Mouse (Mus musculus): Measurements from ENCODE around the gene Gm20532. TPM values are rescaled to one million over a fixed set of nuclear protein-coding genes. Genes with fewer than 3 reads are reported as not detected.
A peak's percentile ranks its signal among the peaks of the same experiment; 100 is the strongest.

Gm20532 gene
- polyA plus RNA-seq, 1 experiment from 2014 or later: not detected

DNA sequence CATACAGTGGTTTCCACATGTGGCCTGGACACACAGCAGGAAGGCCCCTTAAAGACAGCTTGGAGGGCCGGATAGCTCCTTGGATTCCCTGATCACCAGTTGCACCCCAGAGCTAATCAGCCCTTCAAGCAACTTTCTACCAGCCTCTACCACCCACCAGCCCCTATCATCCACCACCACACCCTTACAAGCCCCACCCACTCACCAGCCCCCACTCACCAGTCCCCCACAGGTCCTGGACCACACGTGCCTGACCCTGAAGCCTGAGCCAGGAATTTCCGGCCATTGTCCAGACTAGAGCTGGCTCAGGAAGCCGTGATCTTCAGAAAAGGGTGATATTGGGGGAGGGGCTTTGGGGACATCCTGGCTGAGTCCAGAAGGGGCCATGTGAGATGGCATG is 10.6 kb upstream of the Gm20532 start:
- Histone ChIP-seq H3K4me2 (ENCODE audit: low read depth) (no peak overlapping the region), H3K36me3 (ENCODE audit: control insufficient read depth, insufficient read depth, low read length) (no peaks in the 10 kb centered on the region), H3K27me3 (ENCODE audit: control insufficient read depth, insufficient read depth, low read length) (no peaks in the 10 kb centered on the region), H3K4me1 (ENCODE audit: control insufficient read depth, insufficient read depth, low read length) (peaks cover 18% of the 10 kb centered on the region; the same call in 1 of the 2 replicates), H3K9ac (ENCODE audit: low read length) (no peak overlapping the region), H3K4me3 (ENCODE audit: low read depth, low read length) (no peak overlapping the region), H3K27ac (ENCODE audit: low read depth, low read length) (peak overlapping the region; percentile 11; the same call in 1 of the 2 replicates), H3K9me3 (ENCODE audit: control insufficient read depth, low read length) (no peaks in the 10 kb centered on the region)
- DNase-seq (ENCODE audit: low spot score) (no peak), ATAC-seq (ENCODE audit: insufficient read depth, low FRiP score, low TSS enrichment) (no peak)
- WGBS: 57% methylated on average over 4 of the region's 4 CpGs

DNA sequence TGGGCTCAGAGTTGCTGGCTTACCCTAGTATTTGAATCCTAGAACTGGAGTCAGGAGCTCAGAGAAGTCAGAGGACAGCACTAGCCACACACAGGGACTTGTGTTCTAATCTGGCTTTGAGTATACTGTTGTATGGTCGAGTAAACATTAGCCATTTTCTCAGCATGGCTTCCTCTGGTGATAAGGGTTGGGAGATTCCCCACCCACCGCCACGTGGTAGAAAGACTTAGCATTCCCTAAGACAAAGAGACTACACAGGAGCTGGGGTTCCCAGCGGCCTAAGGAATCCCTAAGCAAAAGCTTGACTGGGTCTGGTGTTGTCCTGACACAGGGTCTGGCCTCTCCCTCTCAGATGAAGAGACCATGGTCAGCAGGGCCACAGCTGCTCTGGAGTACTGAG is 10.0 kb upstream of the Gm20532 start:
- Histone ChIP-seq H3K36me3 (ENCODE audit: control insufficient read depth, insufficient read depth, low read length) (no peaks in the 10 kb centered on the region), H3K4me2 (ENCODE audit: low read depth) (no peak overlapping the region), H3K4me1 (ENCODE audit: control insufficient read depth, insufficient read depth, low read length) (peaks cover 18% of the 10 kb centered on the region; the same call in 1 of the 2 replicates), H3K27ac (ENCODE audit: low read depth, low read length) (0 out of 2 replicates have a peak overlapping the region, but pooled peaks have one; percentile 14), H3K4me3 (ENCODE audit: low read depth, low read length) (no peak overlapping the region), H3K27me3 (ENCODE audit: control insufficient read depth, insufficient read depth, low read length) (no peaks in the 10 kb centered on the region), H3K9ac (ENCODE audit: low read length) (no peak overlapping the region), H3K9me3 (ENCODE audit: control insufficient read depth, low read length) (no peaks in the 10 kb centered on the region)
- WGBS: 65% methylated on average over 4 of the region's 4 CpGs
- DNase-seq (ENCODE audit: low spot score) (no peak), ATAC-seq (ENCODE audit: insufficient read depth, low FRiP score, low TSS enrichment) (no peak)

DNA sequence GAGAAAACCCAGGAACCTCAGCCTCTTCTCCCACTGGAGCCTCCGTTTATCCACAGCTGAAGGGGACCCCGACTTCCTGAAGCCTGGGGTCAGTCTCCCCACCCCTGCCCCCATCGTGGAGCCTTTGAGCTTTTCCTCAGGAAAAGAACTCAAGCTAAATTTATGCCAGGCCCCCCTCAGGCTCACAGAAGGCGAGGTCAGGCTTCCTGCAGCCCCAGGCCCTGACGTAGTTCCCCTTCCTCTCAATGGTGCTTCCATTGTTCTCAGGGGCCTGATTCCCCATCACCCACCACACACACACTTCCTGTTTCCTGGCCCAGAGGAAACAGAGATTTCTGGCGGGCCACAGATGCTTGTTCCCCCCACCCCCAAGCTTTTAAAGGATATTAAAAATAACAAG is 8.1 kb upstream of the Gm20532 start:
- H3K4me2 ChIP-seq (ENCODE audit: low read depth): no peak overlapping the region
- peak overlapping the region; percentile 39 for H3K9ac ChIP-seq (ENCODE audit: low read length)
- H3K4me1 ChIP-seq (ENCODE audit: control insufficient read depth, insufficient read depth, low read length): peaks cover 18% of the 10 kb centered on the region; the same call in 1 of the 2 replicates
- H3K27me3 ChIP-seq (ENCODE audit: control insufficient read depth, insufficient read depth, low read length): no peaks in the 10 kb centered on the region
- DNase-seq (ENCODE audit: low spot score): no peak
- no peaks in the 10 kb centered on the region for H3K36me3 ChIP-seq (ENCODE audit: control insufficient read depth, insufficient read depth, low read length)
- ATAC-seq (ENCODE audit: insufficient read depth, low FRiP score, low TSS enrichment): no peak
- WGBS: 60% methylated on average over 6 of the region's 6 CpGs
- no peaks in the 10 kb centered on the region for H3K9me3 ChIP-seq (ENCODE audit: control insufficient read depth, low read length)
- no peak overlapping the region for H3K27ac ChIP-seq (ENCODE audit: low read depth, low read length)
- no peak overlapping the region for H3K4me3 ChIP-seq (ENCODE audit: low read depth, low read length)

DNA sequence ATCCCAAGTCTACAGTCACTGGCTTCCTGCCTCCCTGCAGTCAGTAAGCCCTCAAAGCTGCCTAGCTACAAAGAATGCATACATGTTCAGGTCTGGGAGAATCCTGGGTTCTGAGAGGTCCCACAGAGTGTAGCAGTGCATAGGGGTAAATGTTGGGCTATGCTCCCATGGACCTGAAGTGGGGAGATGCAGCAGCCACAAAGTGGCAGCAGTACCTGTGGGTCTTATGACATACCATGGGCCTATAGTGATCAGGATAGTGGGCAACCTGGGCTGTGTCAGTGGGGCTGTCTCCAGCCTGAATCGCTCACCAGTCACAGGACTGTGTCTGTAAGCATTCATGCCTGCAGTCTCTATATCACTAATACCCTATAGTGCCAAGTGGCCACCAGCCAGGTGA is 6.7 kb upstream of the Gm20532 start, which contains the start of gene Egfl7:
Egfl7 (plus strand) TSS at position 301 of the 400 bp plus-strand sequence.
- H3K4me1 ChIP-seq (ENCODE audit: control insufficient read depth, insufficient read depth, low read length): peaks cover 11% of the 10 kb centered on the region; the same call in 1 of the 2 replicates
- H3K27me3 ChIP-seq (ENCODE audit: control insufficient read depth, insufficient read depth, low read length): no peaks in the 10 kb centered on the region
- WGBS: 100% methylated on average over 1 of the region's 1 CpGs

GRCm38 (mm10) chr2:26580751-26581150 is 5.7 kb upstream of the Gm20532 start:
- H3K4me3 ChIP-seq (ENCODE audit: low read depth, low read length): no peak overlapping the region
- WGBS: 87% methylated on average over 5 of the region's 5 CpGs
- H3K9ac ChIP-seq (ENCODE audit: low read length): no peak overlapping the region

More for the DNA sequence above, 6.7 kb upstream of the Gm20532 start, which contains the start of gene Egfl7:
- Histone ChIP-seq H3K27ac (ENCODE audit: low read depth, low read length) (no peak within 1 kb of the TSS), H3K4me3 (ENCODE audit: low read depth, low read length) (no peak within 1 kb of the TSS), H3K36me3 (ENCODE audit: control insufficient read depth, insufficient read depth, low read length) (no peaks in the 10 kb centered on the region), H3K4me2 (ENCODE audit: low read depth) (no peak within 1 kb of the TSS), H3K9ac (ENCODE audit: low read length) (no peak within 1 kb of the TSS; the same call in 1 of the 2 replicates), H3K9me3 (ENCODE audit: control insufficient read depth, low read length) (no peaks in the 10 kb centered on the region)
- DNase-seq (ENCODE audit: low spot score) (no peak), ATAC-seq (ENCODE audit: insufficient read depth, low FRiP score, low TSS enrichment) (no peak)

GRCm38 (mm10) chr2:26582203-26582602 is 4.2 kb upstream of the Gm20532 start:
- H3K9ac ChIP-seq (ENCODE audit: low read length): no peak overlapping the region
- 69% methylated on average over 2 of the region's 2 CpGs for WGBS
- DNase-seq (ENCODE audit: low spot score): no peak
- H3K4me3 ChIP-seq (ENCODE audit: low read depth, low read length): no peak overlapping the region
- no peaks in the 10 kb centered on the region for H3K9me3 ChIP-seq (ENCODE audit: control insufficient read depth, low read length)
- H3K4me2 ChIP-seq (ENCODE audit: low read depth): no peak overlapping the region
- H3K4me1 ChIP-seq (ENCODE audit: control insufficient read depth, insufficient read depth, low read length): peaks cover 11% of the 10 kb centered on the region; the same call in 1 of the 2 replicates
- ATAC-seq (ENCODE audit: insufficient read depth, low FRiP score, low TSS enrichment): no peak
- H3K27ac ChIP-seq (ENCODE audit: low read depth, low read length): no peak overlapping the region
- no peaks in the 10 kb centered on the region for H3K27me3 ChIP-seq (ENCODE audit: control insufficient read depth, insufficient read depth, low read length)
- no peaks in the 10 kb centered on the region for H3K36me3 ChIP-seq (ENCODE audit: control insufficient read depth, insufficient read depth, low read length)

More at GRCm38 (mm10) chr2:26580751-26581150, 5.7 kb upstream of the Gm20532 start:
- DNase-seq (ENCODE audit: low spot score) (no peak), ATAC-seq (ENCODE audit: insufficient read depth, low FRiP score, low TSS enrichment) (no peak)
- peaks cover 11% of the 10 kb centered on the region; the same call in 1 of the 2 replicates for H3K4me1 ChIP-seq (ENCODE audit: control insufficient read depth, insufficient read depth, low read length)
- no peaks in the 10 kb centered on the region for H3K36me3 ChIP-seq (ENCODE audit: control insufficient read depth, insufficient read depth, low read length)
- no peak overlapping the region for H3K4me2 ChIP-seq (ENCODE audit: low read depth)
- no peaks in the 10 kb centered on the region for H3K9me3 ChIP-seq (ENCODE audit: control insufficient read depth, low read length)
- H3K27me3 ChIP-seq (ENCODE audit: control insufficient read depth, insufficient read depth, low read length): no peaks in the 10 kb centered on the region
- H3K27ac ChIP-seq (ENCODE audit: low read depth, low read length): no peak overlapping the region

GRCm38 (mm10) chr2:26582741-26583140 is 3.7 kb upstream of the Gm20532 start:
- DNase-seq (ENCODE audit: low spot score) (no peak), ATAC-seq (ENCODE audit: insufficient read depth, low FRiP score, low TSS enrichment) (no peak)
- Histone ChIP-seq H3K27me3 (ENCODE audit: control insufficient read depth, insufficient read depth, low read length) (no peaks in the 10 kb centered on the region), H3K36me3 (ENCODE audit: control insufficient read depth, insufficient read depth, low read length) (no peaks in the 10 kb centered on the region), H3K27ac (ENCODE audit: low read depth, low read length) (no peak overlapping the region), H3K4me1 (ENCODE audit: control insufficient read depth, insufficient read depth, low read length) (peaks cover 7% of the 10 kb centered on the region; the same call in 1 of the 2 replicates), H3K9ac (ENCODE audit: low read length) (no peak overlapping the region), H3K4me2 (ENCODE audit: low read depth) (no peak overlapping the region), H3K4me3 (ENCODE audit: low read depth, low read length) (no peak overlapping the region), H3K9me3 (ENCODE audit: control insufficient read depth, low read length) (no peaks in the 10 kb centered on the region)
- 85% methylated on average over 7 of the region's 7 CpGs for WGBS

GRCm38 (mm10) chr2:26583640-26584039 is 2.8 kb upstream of the Gm20532 start:
- Histone ChIP-seq H3K4me1 (ENCODE audit: control insufficient read depth, insufficient read depth, low read length) (no peaks in the 10 kb centered on the region), H3K9me3 (ENCODE audit: control insufficient read depth, low read length) (no peaks in the 10 kb centered on the region), H3K27ac (ENCODE audit: low read depth, low read length) (peak overlapping the region; percentile 39; the same call in 1 of the 2 replicates), H3K36me3 (ENCODE audit: control insufficient read depth, insufficient read depth, low read length) (no peaks in the 10 kb centered on the region), H3K4me3 (ENCODE audit: low read depth, low read length) (0 out of 2 replicates have a peak overlapping the region, but pooled peaks have one; percentile 12), H3K9ac (ENCODE audit: low read length) (no peak overlapping the region; the same call in 1 of the 2 replicates), H3K27me3 (ENCODE audit: control insufficient read depth, insufficient read depth, low read length) (no peaks in the 10 kb centered on the region), H3K4me2 (ENCODE audit: low read depth) (no peak overlapping the region)
- 65% methylated on average over 11 of the region's 11 CpGs for WGBS
- ATAC-seq (ENCODE audit: insufficient read depth, low FRiP score, low TSS enrichment) (no peak), DNase-seq (ENCODE audit: low spot score) (no peak)

- Histone ChIP-seq H3K4me3 (ENCODE audit: low read depth, low read length) (peak overlapping the region; percentile 54), H3K4me2 (ENCODE audit: low read depth) (no peak overlapping the region), H3K27me3 (ENCODE audit: control insufficient read depth, insufficient read depth, low read length) (no peaks in the 10 kb centered on the region), H3K4me1 (ENCODE audit: control insufficient read depth, insufficient read depth, low read length) (no peaks in the 10 kb centered on the region), H3K9ac (ENCODE audit: low read length) (0 out of 2 replicates have a peak overlapping the region, but pooled peaks have one; percentile 32), H3K9me3 (ENCODE audit: control insufficient read depth, low read length) (no peaks in the 10 kb centered on the region), H3K27ac (ENCODE audit: low read depth, low read length) (0 out of 2 replicates have a peak overlapping the region, but pooled peaks have one; percentile 34), H3K36me3 (ENCODE audit: control insufficient read depth, insufficient read depth, low read length) (no peaks in the 10 kb centered on the region)
- 61% methylated on average over 6 of the region's 6 CpGs for WGBS
- no peak for ATAC-seq (ENCODE audit: insufficient read depth, low FRiP score, low TSS enrichment)
- no peak for DNase-seq (ENCODE audit: low spot score)
These were observed 726 bp upstream of the Gm20532 start for GRCm38 (mm10) chr2:26585713-26586112.

Data from neural tube, embryonic 11.5 days (tissue).